In genomic region chr13:37508385-37509351, GRCm38 (mm10) we compare ENCODE assay signal across 8 mouse cellular contexts.
DNase-seq lines count a peak whose midpoint lies in the region; ATAC-seq and TF ChIP-seq lines count a peak whose summit lies in the region.

No protein-coding gene starts in this region.

- no peak overlapping the region for H3K4me3 ChIP-seq in forebrain, embryonic 15.5 days
- H3K4me3 ChIP-seq in intestine, embryonic 16.5 days (ENCODE audit: low read length), result no peak overlapping the region
- H3K4me3 ChIP-seq in liver, embryonic 16.5 days (ENCODE audit: low read depth, low read length), result no peak overlapping the region
- H3K4me3 ChIP-seq in stomach, postnatal 0 days (ENCODE audit: low read depth, low read length), result no peak overlapping the region

- no peaks in the 10 kb centered on the region for H3K9me3 ChIP-seq in forebrain, embryonic 15.5 days
- H3K9me3 ChIP-seq in intestine, embryonic 16.5 days (ENCODE audit: control insufficient read depth, low read length), result no peaks in the 10 kb centered on the region
- no peaks in the 10 kb centered on the region for H3K9me3 ChIP-seq in liver, embryonic 16.5 days (replicated peaks; ENCODE audit: control insufficient read depth, low read length)
- no peaks in the 10 kb centered on the region for H3K9me3 ChIP-seq in stomach, postnatal 0 days (ENCODE audit: control insufficient read depth, low read length)

- TF ChIP-seq CTCF in stomach, postnatal 0 days (IDR thresholded peaks at IDR 0.05; ENCODE audit: low read depth), result no peak

- peak; percentile 7 for DNase-seq in thymus, postnatal 14 days
- DNase-seq in thymus, postnatal 10 days (ENCODE audit: low spot score in 2 of 2), result no peak
- DNase-seq in stomach, postnatal 0 days (ENCODE audit: low spot score), result peak; percentile 80
- no peak for DNase-seq in urinary bladder, postnatal 14 days (ENCODE audit: low spot score)
- no peak for DNase-seq in left cerebral cortex, postnatal 36 days (ENCODE audit: low spot score in 2 of 2)

- ATAC-seq in forebrain, embryonic 15.5 days (replicated peaks), result peak; percentile 44; the same call in 1 of the 2 replicates
- ATAC-seq in intestine, embryonic 16.5 days, result peak; percentile 73
- no peak for ATAC-seq in liver, embryonic 16.5 days (ENCODE audit: low read depth)
- ATAC-seq in stomach, postnatal 0 days (ENCODE audit: low FRiP score, low TSS enrichment), result peak; percentile 89

- H3K27ac ChIP-seq in forebrain, embryonic 15.5 days (replicated peaks), result peak overlapping the region; percentile 38; the same call in 1 of the 2 replicates
- peak overlapping the region; percentile 95 for H3K27ac ChIP-seq in intestine, embryonic 16.5 days (ENCODE audit: low read length)
- H3K27ac ChIP-seq in liver, embryonic 16.5 days (ENCODE audit: low read length), result peak overlapping the region; percentile 73
- peak overlapping the region; percentile 88 for H3K27ac ChIP-seq in stomach, postnatal 0 days (replicated peaks)

- H3K9ac ChIP-seq in forebrain, embryonic 15.5 days (replicated peaks), result no peak overlapping the region
- H3K9ac ChIP-seq in intestine, embryonic 16.5 days (ENCODE audit: low read depth, low read length), result peak overlapping the region; percentile 53
- peak overlapping the region; percentile 6; the same call in 1 of the 2 replicates for H3K9ac ChIP-seq in liver, embryonic 16.5 days (ENCODE audit: low read depth, low read length)
- H3K9ac ChIP-seq in stomach, postnatal 0 days (ENCODE audit: low read length), result 0 out of 2 replicates have a peak overlapping the region, but pooled peaks have one; percentile 18

- no peaks in the 10 kb centered on the region for H3K36me3 ChIP-seq in forebrain, embryonic 15.5 days
- no peaks in the 10 kb centered on the region for H3K36me3 ChIP-seq in intestine, embryonic 16.5 days (ENCODE audit: control insufficient read depth, insufficient read depth, low read length)
- H3K36me3 ChIP-seq in liver, embryonic 16.5 days (ENCODE audit: control insufficient read depth, insufficient read depth), result no peaks in the 10 kb centered on the region
- H3K36me3 ChIP-seq in stomach, postnatal 0 days (ENCODE audit: control insufficient read depth, insufficient read depth, low read length), result no peaks in the 10 kb centered on the region

- peaks cover 28% of the 10 kb centered on the region for H3K4me1 ChIP-seq in forebrain, embryonic 15.5 days
- H3K4me1 ChIP-seq in intestine, embryonic 16.5 days (ENCODE audit: control insufficient read depth, insufficient read depth, low read length), result peaks cover 32% of the 10 kb centered on the region
- peaks cover 13% of the 10 kb centered on the region for H3K4me1 ChIP-seq in liver, embryonic 16.5 days (ENCODE audit: control insufficient read depth, low read depth, low read length)
- H3K4me1 ChIP-seq in stomach, postnatal 0 days (replicated peaks; ENCODE audit: control insufficient read depth, insufficient read depth), result peaks cover 20% of the 10 kb centered on the region

- TF ChIP-seq EP300 in stomach, postnatal 0 days (optimal IDR thresholded peaks at IDR 0.05), result no peak

- 43% methylated on average over 19 of the region's 19 CpGs for WGBS in forebrain, embryonic 15.5 days
- WGBS in intestine, embryonic 16.5 days, result 26% methylated on average over 19 of the region's 19 CpGs
- WGBS in liver, embryonic 16.5 days (ENCODE audit: insufficient replicate concordance), result 20% methylated on average over 19 of the region's 19 CpGs
- WGBS in stomach, postnatal 0 days, result 24% methylated on average over 19 of the region's 19 CpGs

- H3K27me3 ChIP-seq in forebrain, embryonic 15.5 days, result no peaks in the 10 kb centered on the region
- no peaks in the 10 kb centered on the region for H3K27me3 ChIP-seq in intestine, embryonic 16.5 days (replicated peaks; ENCODE audit: control insufficient read depth, insufficient read depth, low read length)
- H3K27me3 ChIP-seq in liver, embryonic 16.5 days (ENCODE audit: control insufficient read depth, insufficient read depth, low read depth, low read length), result no peaks in the 10 kb centered on the region
- no peaks in the 10 kb centered on the region for H3K27me3 ChIP-seq in stomach, postnatal 0 days (ENCODE audit: control insufficient read depth, insufficient read depth, low read length)

- H3K4me2 ChIP-seq in forebrain, embryonic 15.5 days (replicated peaks), result no peak overlapping the region
- H3K4me2 ChIP-seq in intestine, embryonic 16.5 days (ENCODE audit: low read depth, low read length), result peak overlapping the region; percentile 40
- H3K4me2 ChIP-seq in liver, embryonic 16.5 days (ENCODE audit: low read depth, low read length), result peak overlapping the region; percentile 12
- H3K4me2 ChIP-seq in stomach, postnatal 0 days (replicated peaks; ENCODE audit: low read depth), result peak overlapping the region; percentile 26

- intact Hi-C loops in left cerebral cortex, postnatal 36 days (cut with DNase I), result no loop called here

Comparison
In these comparisons a context has a peak if more than half of its experiments do, and no peak if none do; other contexts are left out.
1. DNase-seq: peak in thymus, postnatal 14 days (single experiment) and stomach, postnatal 0 days (single experiment); none in thymus, postnatal 10 days (0 of 2), urinary bladder, postnatal 14 days (single experiment) and left cerebral cortex, postnatal 36 days (0 of 2).
2. H3K27ac ChIP-seq: peak in every context shown above with its lines; median percentile 95 in intestine, embryonic 16.5 days; 88 in stomach, postnatal 0 days; 73 in liver, embryonic 16.5 days; 38 in forebrain, embryonic 15.5 days.